Mouse (Mus musculus) urinary bladder, postnatal 4 days (tissue): Measurements from ENCODE around the gene Col4a1.
A peak's percentile ranks its signal among the peaks of the same experiment; 100 is the strongest.

Experiments
- DNase-seq, 2 experiments: peaks; one replicate each; pipeline ENCODE4 v3.0.0; 2021 to 2022; ENCODE audit warnings: low spot score in 2 of 2

Col4a1 gene

GRCm38 (mm10) chr8:11266471-11266870 lies 46.2 kb downstream of the Col4a1 start:
- DNase-seq: no peak

GRCm38 (mm10) chr8:11265971-11266370 lies 46.7 kb downstream of the Col4a1 start:
- DNase-seq: no peak

GRCm38 (mm10) chr8:11263848-11264247 lies 48.8 kb downstream of the Col4a1 start:
- DNase-seq: no peak

GRCm38 (mm10) chr8:11262031-11262735 lies 50.4 kb downstream of the Col4a1 start:
- DNase-seq: no peak

- DNase-seq: no peak
Observed at GRCm38 (mm10) chr8:11259832-11260615, 52.6 kb downstream of the Col4a1 start.

GRCm38 (mm10) chr8:11258517-11259136 lies 54.0 kb downstream of the Col4a1 start:
- DNase-seq: no peak

GRCm38 (mm10) chr8:11257079-11258017 lies 55.3 kb downstream of the Col4a1 start:
- DNase-seq: no peak

- no peak for DNase-seq
Observed at GRCm38 (mm10) chr8:11256405-11256804, 56.2 kb downstream of the Col4a1 start.

- DNase-seq: no peak
Observed at GRCm38 (mm10) chr8:11255680-11256079, 56.9 kb downstream of the Col4a1 start.

- DNase-seq: no peak
Observed at GRCm38 (mm10) chr8:11254914-11255530, 57.6 kb downstream of the Col4a1 start.

GRCm38 (mm10) chr8:11254510-11254909 lies 58.1 kb downstream of the Col4a1 start:
- DNase-seq: no peak

- peak; percentile 71 to 85 for DNase-seq
Observed at GRCm38 (mm10) chr8:11253556-11253955, 59.1 kb downstream of the Col4a1 start.

- DNase-seq: no peak
Observed at GRCm38 (mm10) chr8:11253041-11253440, 59.6 kb downstream of the Col4a1 start.

- DNase-seq: no peak
Observed at GRCm38 (mm10) chr8:11252235-11252774, 60.3 kb downstream of the Col4a1 start.

GRCm38 (mm10) chr8:11250149-11250548 lies 62.5 kb downstream of the Col4a1 start:
- DNase-seq: no peak

GRCm38 (mm10) chr8:11249541-11250058 lies 63.0 kb downstream of the Col4a1 start:
- DNase-seq: no peak

- DNase-seq: no peak
Observed at GRCm38 (mm10) chr8:11248712-11249111, 63.9 kb downstream of the Col4a1 start.

- no peak for DNase-seq
Observed at GRCm38 (mm10) chr8:11241488-11241887, 71.1 kb downstream of the Col4a1 start.

GRCm38 (mm10) chr8:11234879-11235210 lies 77.8 kb downstream of the Col4a1 start:
- no peak for DNase-seq

GRCm38 (mm10) chr8:11234151-11234878 lies 78.3 kb downstream of the Col4a1 start:
- no peak for DNase-seq
